Mouse (Mus musculus) cerebellum, adult 2 months (tissue): Measurements from ENCODE around the gene Alcam. TPM values are rescaled to one million over a fixed set of nuclear protein-coding genes. Genes with fewer than 3 reads are reported as not detected.

Experiments used
- DNase-seq, 2 experiments: peaks; one replicate each; pipeline ENCODE4 v3.0.0; 2021
- H3K27ac ChIP-seq: fragments of 200-500 bp; 2 replicates; pipeline ENCODE4 v1.5.1; 2012; ENCODE audit warnings: low read length, control low read depth, inconsistent platforms; ENCODE audit not compliant: insufficient read depth
- H3K27me3 ChIP-seq: fragments of 200-500 bp; 2 replicates; pipeline ENCODE4 v1.6.1; 2012; ENCODE audit warnings: inconsistent platforms, mild to moderate bottlenecking, low read length, moderate library complexity; ENCODE audit not compliant: control insufficient read depth, insufficient read depth
- H3K4me1 ChIP-seq: fragments of 200-500 bp; 2 replicates; pipeline ENCODE4 v1.6.1; 2011; ENCODE audit warnings: low read length; ENCODE audit not compliant: control insufficient read depth, insufficient read depth
- H3K4me3 ChIP-seq: fragments of 200-500 bp; replicated peaks from 2 replicates; pipeline ENCODE3; 2011; ENCODE audit warnings: mild to moderate bottlenecking, low read depth, low read length, control low read depth; ENCODE audit not compliant: insufficient read depth
- CTCF ChIP-seq: fragments of 200-500 bp; IDR thresholded peaks from 2 replicates; pipeline ENCODE4 v1.5.1; 2011; ENCODE audit warnings: low read depth, mild to moderate bottlenecking, control low read depth, low read length, moderate library complexity, borderline replicate concordance; ENCODE audit not compliant: insufficient read depth
- POLR2A ChIP-seq: fragments of 200-500 bp; IDR thresholded peaks from 2 replicates; pipeline ENCODE4 v1.6.1; 2011; ENCODE audit warnings: low read length, control low read depth, borderline replicate concordance; ENCODE audit not compliant: insufficient read depth
- WGBS: fragments of 180-500 bp; shearing (Covaris S2); methylation state at CpG from one replicate; pipeline ENCODE4 v1.1.7; 2018; 5-methylcytosine and 5-hydroxymethylcytosine counted together
- polyA plus RNA-seq: library from polyadenylated mRNA; depleted of rRNA; stranded (reverse); fragments of >200 nt; gene quantifications from 2 replicates; pipeline ENCODE4 v1.2.3, GENCODE M21; 2012

The Alcam gene
- polyA plus RNA-seq, 1 experiment = 23.4 TPM

- no peak overlapping the region for H3K4me3 ChIP-seq
- H3K27ac ChIP-seq = no peak overlapping the region
- H3K27me3 ChIP-seq = no peaks in the 10 kb centered on the region
- TF ChIP-seq POLR2A (no peak), CTCF (no peak)
- no peak for DNase-seq
- H3K4me1 ChIP-seq = no peaks in the 10 kb centered on the region
Observed at GRCm38 (mm10) chr16:52263751-52264150, 190.1 kb downstream of the Alcam start.

GRCm38 (mm10) chr16:52262582-52262981 lies 191.3 kb downstream of the Alcam start:
- H3K4me3 ChIP-seq = no peak overlapping the region
- no peak overlapping the region for H3K27ac ChIP-seq
- TF ChIP-seq CTCF (no peak), POLR2A (no peak)
- no peaks in the 10 kb centered on the region for H3K4me1 ChIP-seq
- DNase-seq = no peak
- 45% methylated on average over 1 of the region's 1 CpGs for WGBS
- no peaks in the 10 kb centered on the region for H3K27me3 ChIP-seq

GRCm38 (mm10) chr16:52261755-52262154 lies 192.1 kb downstream of the Alcam start:
- no peaks in the 10 kb centered on the region for H3K27me3 ChIP-seq
- no peaks in the 10 kb centered on the region for H3K4me1 ChIP-seq
- H3K4me3 ChIP-seq = no peak overlapping the region
- no peak for DNase-seq
- 100% methylated on average over 1 of the region's 1 CpGs for WGBS
- TF ChIP-seq POLR2A = no peak
- TF ChIP-seq CTCF = no peak
- no peak overlapping the region for H3K27ac ChIP-seq

GRCm38 (mm10) chr16:52250935-52251334 lies 202.9 kb downstream of the Alcam start:
- TF ChIP-seq POLR2A = no peak
- no peak for TF ChIP-seq CTCF
- 92% methylated on average over 4 of the region's 4 CpGs for WGBS
- no peak overlapping the region for H3K27ac ChIP-seq
- no peaks in the 10 kb centered on the region for H3K4me1 ChIP-seq
- H3K4me3 ChIP-seq = no peak overlapping the region
- no peaks in the 10 kb centered on the region for H3K27me3 ChIP-seq
- DNase-seq = no peak

GRCm38 (mm10) chr16:52250196-52250595 lies 203.7 kb downstream of the Alcam start:
- H3K27me3 ChIP-seq = no peaks in the 10 kb centered on the region
- no peak overlapping the region for H3K4me3 ChIP-seq
- no peaks in the 10 kb centered on the region for H3K4me1 ChIP-seq
- WGBS = 95% methylated on average over 4 of the region's 4 CpGs
- no peak overlapping the region for H3K27ac ChIP-seq
- TF ChIP-seq POLR2A (no peak), CTCF (no peak)
- no peak for DNase-seq

- Histone ChIP-seq H3K27me3 (no peaks in the 10 kb centered on the region), H3K4me3 (no peak overlapping the region), H3K4me1 (no peaks in the 10 kb centered on the region), H3K27ac (no peak overlapping the region)
- no peak for TF ChIP-seq CTCF
- TF ChIP-seq POLR2A = no peak
- no peak for DNase-seq
- 89% methylated on average over 4 of the region's 4 CpGs for WGBS
Observed at GRCm38 (mm10) chr16:52243421-52243973, 210.4 kb downstream of the Alcam start.

GRCm38 (mm10) chr16:52242144-52242543 lies 211.7 kb downstream of the Alcam start:
- DNase-seq = no peak
- 92% methylated on average over 2 of the region's 2 CpGs for WGBS
- Histone ChIP-seq H3K4me1 (no peaks in the 10 kb centered on the region), H3K4me3 (no peak overlapping the region), H3K27ac (no peak overlapping the region), H3K27me3 (no peaks in the 10 kb centered on the region)
- TF ChIP-seq POLR2A (no peak), CTCF (no peak)

- H3K4me3 ChIP-seq = no peak overlapping the region
- TF ChIP-seq POLR2A (no peak), CTCF (no peak)
- H3K27ac ChIP-seq = no peak overlapping the region
- no peak for DNase-seq
- 49% methylated on average over 2 of the region's 2 CpGs for WGBS
- no peaks in the 10 kb centered on the region; the same call in 1 of the 2 replicates for H3K27me3 ChIP-seq
- no peaks in the 10 kb centered on the region for H3K4me1 ChIP-seq
Observed at GRCm38 (mm10) chr16:52229930-52230329, 223.9 kb downstream of the Alcam start.
